Mouse (Mus musculus): ENCODE data around the gene Zeb2. TPM values are rescaled to one million over a fixed set of nuclear protein-coding genes. Genes with fewer than 3 reads are reported as not detected.

Gene Zeb2
- polyA plus RNA-seq, 1 experiment, result 25.6 TPM

DNA sequence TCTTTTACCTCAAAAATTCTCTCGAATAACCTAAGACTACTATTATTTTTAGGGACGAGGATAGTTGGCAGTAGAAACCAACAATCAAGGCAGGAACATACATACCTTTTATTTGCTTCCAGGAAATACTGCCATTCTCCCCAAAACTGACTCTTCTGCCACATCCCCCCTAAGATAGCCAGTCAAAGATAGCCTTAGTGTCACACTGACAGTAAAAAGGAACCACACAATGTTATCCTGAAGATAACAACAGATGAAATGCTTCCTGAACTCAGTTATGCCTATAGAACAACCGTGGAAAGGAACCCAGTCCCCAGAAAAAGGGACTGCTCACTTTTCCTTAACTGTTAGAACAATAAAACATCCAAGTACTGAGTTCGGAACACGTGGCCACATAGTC lies 39.8 kb downstream of the Zeb2 start:
- H3K4me3 ChIP-seq (ENCODE audit: insufficient read depth, low read depth, low read length), result no peak overlapping the region
- peaks cover 3% of the 10 kb centered on the region; the same call in 1 of the 2 replicates for H3K4me1 ChIP-seq (ENCODE audit: control insufficient read depth, insufficient read depth, low read length)
- no peak overlapping the region for H3K27ac ChIP-seq (ENCODE audit: insufficient read depth, low read depth, low read length)
- no peak for DNase-seq
- no peaks in the 10 kb centered on the region for H3K27me3 ChIP-seq (replicated peaks; ENCODE audit: control insufficient read depth, insufficient read depth, low read length)
- no peak for TF ChIP-seq POLR2A (IDR thresholded peaks at IDR 0.05; ENCODE audit: low read depth, low read length)
- no peak for TF ChIP-seq CTCF (conservative IDR thresholded peaks at IDR 0.05; ENCODE audit: insufficient read depth, insufficient read length, low read depth, low read length)
- 0 out of 2 replicates have a peak, but pooled peaks cover 2% of the 10 kb centered on the region for H3K36me3 ChIP-seq (ENCODE audit: control insufficient read depth, insufficient read depth, low read length)
- 86% methylated on average over 5 of the region's 5 CpGs for WGBS

- TF ChIP-seq CTCF (conservative IDR thresholded peaks at IDR 0.05; ENCODE audit: insufficient read depth, insufficient read length, low read depth, low read length) (no peak), POLR2A (IDR thresholded peaks at IDR 0.05; ENCODE audit: low read depth, low read length) (no peak)
- Histone ChIP-seq H3K36me3 (ENCODE audit: control insufficient read depth, insufficient read depth, low read length) (0 out of 2 replicates have a peak, but pooled peaks cover 2% of the 10 kb centered on the region), H3K27me3 (replicated peaks; ENCODE audit: control insufficient read depth, insufficient read depth, low read length) (no peaks in the 10 kb centered on the region), H3K4me3 (ENCODE audit: insufficient read depth, low read depth, low read length) (no peak overlapping the region), H3K27ac (ENCODE audit: insufficient read depth, low read depth, low read length) (no peak overlapping the region), H3K4me1 (ENCODE audit: control insufficient read depth, insufficient read depth, low read length) (peaks cover 6% of the 10 kb centered on the region; the same call in 1 of the 2 replicates)
- no peak for DNase-seq
- WGBS, result 60% methylated on average over 6 of the region's 6 CpGs
Observed at GRCm38 (mm10) chr2:45073025-45073424, 44.2 kb downstream of the Zeb2 start.

DNA sequence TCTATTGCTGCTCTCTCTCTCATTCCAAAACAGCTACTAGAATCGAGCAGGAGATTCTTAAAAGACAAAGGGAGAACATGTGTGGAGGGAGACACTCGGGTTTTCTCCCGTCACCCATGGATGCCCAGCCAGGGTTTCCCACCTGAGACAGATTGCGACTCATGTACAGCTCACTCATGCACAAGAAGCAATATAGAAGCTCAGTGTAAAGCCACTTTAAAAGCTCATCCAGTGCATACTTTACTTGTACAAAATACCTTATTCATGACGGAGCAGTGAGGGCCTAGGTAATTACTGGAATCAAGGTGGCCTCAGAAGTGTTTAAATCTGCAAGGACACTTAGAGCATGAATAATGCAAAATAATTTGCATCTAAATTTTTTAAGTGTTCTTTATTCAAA lies 45.9 kb downstream of the Zeb2 start:
- no peak for TF ChIP-seq CTCF (conservative IDR thresholded peaks at IDR 0.05; ENCODE audit: insufficient read depth, insufficient read length, low read depth, low read length)
- no peak for TF ChIP-seq POLR2A (IDR thresholded peaks at IDR 0.05; ENCODE audit: low read depth, low read length)
- no peak for DNase-seq
- H3K27ac ChIP-seq (ENCODE audit: insufficient read depth, low read depth, low read length), result no peak overlapping the region
- 57% methylated on average over 5 of the region's 5 CpGs for WGBS
- no peak overlapping the region for H3K4me3 ChIP-seq (ENCODE audit: insufficient read depth, low read depth, low read length)
- H3K36me3 ChIP-seq (ENCODE audit: control insufficient read depth, insufficient read depth, low read length), result no peaks in the 10 kb centered on the region
- no peaks in the 10 kb centered on the region for H3K27me3 ChIP-seq (replicated peaks; ENCODE audit: control insufficient read depth, insufficient read depth, low read length)
- peaks cover 6% of the 10 kb centered on the region; the same call in 1 of the 2 replicates for H3K4me1 ChIP-seq (ENCODE audit: control insufficient read depth, insufficient read depth, low read length)

DNA sequence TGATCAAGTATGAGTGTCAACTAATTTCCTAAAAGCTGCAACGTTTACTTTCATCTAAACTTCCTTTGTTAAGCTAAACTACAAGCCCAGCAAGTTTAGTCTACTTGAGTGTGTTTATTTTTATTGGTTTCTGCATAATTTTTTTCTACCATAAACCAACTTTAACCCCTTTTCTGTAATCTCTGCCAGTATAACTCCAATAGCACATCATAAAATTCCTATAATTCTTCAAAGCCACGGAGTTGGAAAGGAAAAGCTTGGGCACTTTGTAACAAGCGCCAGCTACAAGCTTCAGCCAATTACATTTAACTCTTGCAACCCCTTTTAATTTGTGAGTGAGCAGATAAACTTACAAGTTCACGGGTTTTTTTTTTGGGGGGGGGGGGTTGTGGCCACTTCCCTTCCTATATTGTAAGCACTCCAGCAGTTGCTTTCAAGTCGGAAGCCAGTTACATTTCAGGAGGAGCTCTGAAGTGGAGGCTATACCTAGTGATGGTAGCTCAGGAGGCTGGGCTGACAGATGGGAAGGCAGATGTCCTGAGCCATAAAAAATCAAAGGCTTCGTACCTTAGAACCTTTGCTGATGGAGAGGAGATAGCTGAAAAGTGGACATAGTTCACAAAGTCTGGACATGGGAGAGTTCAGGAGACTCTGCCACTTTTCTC lies 46.5 kb downstream of the Zeb2 start:
- 54% methylated on average over 6 of the region's 6 CpGs for WGBS

GRCm38 (mm10) chr2:45068792-45069550 lies 48.2 kb downstream of the Zeb2 start:
- Histone ChIP-seq H3K36me3 (ENCODE audit: control insufficient read depth, insufficient read depth, low read length) (no peaks in the 10 kb centered on the region), H3K27ac (ENCODE audit: insufficient read depth, low read depth, low read length) (no peak overlapping the region), H3K27me3 (replicated peaks; ENCODE audit: control insufficient read depth, insufficient read depth, low read length) (no peaks in the 10 kb centered on the region), H3K4me1 (ENCODE audit: control insufficient read depth, insufficient read depth, low read length) (peaks cover 7% of the 10 kb centered on the region), H3K4me3 (ENCODE audit: insufficient read depth, low read depth, low read length) (no peak overlapping the region)
- TF ChIP-seq CTCF (conservative IDR thresholded peaks at IDR 0.05; ENCODE audit: insufficient read depth, insufficient read length, low read depth, low read length) (no peak), POLR2A (IDR thresholded peaks at IDR 0.05; ENCODE audit: low read depth, low read length) (no peak)
- no peak for DNase-seq
- WGBS, result 90% methylated on average over 7 of the region's 7 CpGs

More for the DNA sequence above, 46.5 kb downstream of the Zeb2 start:
- H3K4me3 ChIP-seq (ENCODE audit: insufficient read depth, low read depth, low read length), result no peak overlapping the region
- no peaks in the 10 kb centered on the region for H3K27me3 ChIP-seq (replicated peaks; ENCODE audit: control insufficient read depth, insufficient read depth, low read length)
- TF ChIP-seq CTCF (conservative IDR thresholded peaks at IDR 0.05; ENCODE audit: insufficient read depth, insufficient read length, low read depth, low read length) (no peak), POLR2A (IDR thresholded peaks at IDR 0.05; ENCODE audit: low read depth, low read length) (no peak)
- DNase-seq, result no peak
- H3K4me1 ChIP-seq (ENCODE audit: control insufficient read depth, insufficient read depth, low read length), result peaks cover 6% of the 10 kb centered on the region; the same call in 1 of the 2 replicates
- H3K27ac ChIP-seq (ENCODE audit: insufficient read depth, low read depth, low read length), result no peak overlapping the region
- H3K36me3 ChIP-seq (ENCODE audit: control insufficient read depth, insufficient read depth, low read length), result no peaks in the 10 kb centered on the region

GRCm38 (mm10) chr2:45067116-45067515 lies 50.1 kb downstream of the Zeb2 start:
- Histone ChIP-seq H3K27ac (ENCODE audit: insufficient read depth, low read depth, low read length) (0 out of 2 replicates have a peak overlapping the region, but pooled peaks have one; percentile 39), H3K4me1 (ENCODE audit: control insufficient read depth, insufficient read depth, low read length) (peaks cover 17% of the 10 kb centered on the region), H3K4me3 (ENCODE audit: insufficient read depth, low read depth, low read length) (no peak overlapping the region), H3K36me3 (ENCODE audit: control insufficient read depth, insufficient read depth, low read length) (no peaks in the 10 kb centered on the region), H3K27me3 (replicated peaks; ENCODE audit: control insufficient read depth, insufficient read depth, low read length) (no peaks in the 10 kb centered on the region)
- 41% methylated on average over 5 of the region's 5 CpGs for WGBS
- TF ChIP-seq CTCF (conservative IDR thresholded peaks at IDR 0.05; ENCODE audit: insufficient read depth, insufficient read length, low read depth, low read length) (no peak), POLR2A (IDR thresholded peaks at IDR 0.05; ENCODE audit: low read depth, low read length) (no peak)
- no peak for DNase-seq

DNA sequence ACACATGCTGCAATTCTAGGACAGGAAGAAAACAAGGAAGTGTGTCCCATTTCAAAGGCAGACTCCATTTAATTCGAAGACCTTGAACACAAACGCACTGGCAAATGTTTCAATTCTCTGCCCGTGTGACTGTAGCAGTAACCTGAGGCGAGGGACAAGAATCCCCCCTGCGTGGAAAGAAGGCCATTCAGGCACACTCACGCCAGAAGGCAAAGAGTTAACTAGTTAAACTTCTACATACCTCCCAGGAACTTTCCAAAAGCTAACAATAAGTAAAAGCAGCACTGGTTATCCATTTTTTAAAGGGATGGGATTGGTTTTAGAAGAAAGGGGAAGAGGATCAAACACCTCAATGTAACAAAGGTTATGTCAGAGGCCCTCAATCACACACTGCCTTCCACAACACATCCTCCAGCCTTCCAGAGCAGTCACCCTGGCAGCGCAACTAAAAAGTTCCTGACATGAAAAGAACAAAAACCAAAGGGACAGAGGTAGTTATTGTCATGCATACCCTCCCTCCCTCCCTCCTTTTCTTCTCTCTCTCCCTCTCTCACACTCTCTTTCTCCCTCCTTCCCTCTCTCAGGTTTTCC lies 53.8 kb downstream of the Zeb2 start:
- DNase-seq, result peak; percentile 59
- WGBS, result 24% methylated on average over 7 of the region's 7 CpGs
- TF ChIP-seq POLR2A (IDR thresholded peaks at IDR 0.05; ENCODE audit: low read depth, low read length) (no peak), CTCF (conservative IDR thresholded peaks at IDR 0.05; ENCODE audit: insufficient read depth, insufficient read length, low read depth, low read length) (no peak)
- Histone ChIP-seq H3K36me3 (ENCODE audit: control insufficient read depth, insufficient read depth, low read length) (no peaks in the 10 kb centered on the region), H3K4me3 (ENCODE audit: insufficient read depth, low read depth, low read length) (no peak overlapping the region), H3K4me1 (ENCODE audit: control insufficient read depth, insufficient read depth, low read length) (peaks cover 31% of the 10 kb centered on the region), H3K27me3 (replicated peaks; ENCODE audit: control insufficient read depth, insufficient read depth, low read length) (no peaks in the 10 kb centered on the region), H3K27ac (ENCODE audit: insufficient read depth, low read depth, low read length) (peak overlapping the region; percentile 24; the same call in 1 of the 2 replicates)
